Mouse (Mus musculus): Measurements from ENCODE around the gene Gm20696.

Gene Gm20696

DNA sequence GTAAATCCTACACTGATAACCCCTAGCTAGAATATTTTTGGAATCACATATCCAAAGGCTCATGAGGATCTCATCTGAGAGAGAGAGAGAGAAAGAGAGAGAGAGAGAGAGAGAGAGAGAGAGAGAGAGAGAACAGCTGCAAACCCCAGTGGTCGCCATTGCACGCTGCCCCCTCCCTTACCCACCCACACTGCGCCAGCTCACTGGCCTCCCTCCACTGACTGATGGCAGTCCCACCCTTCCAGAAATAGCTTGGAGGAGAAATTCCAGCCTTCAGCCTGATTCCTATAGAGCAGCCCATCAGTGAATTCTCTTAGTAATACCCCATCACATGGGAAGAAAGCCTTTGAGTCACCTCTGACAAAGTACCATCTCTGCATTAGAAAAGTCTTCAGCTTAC is 415.4 kb downstream of the Gm20696 start:
- DNase-seq, result no peak

GRCm38 (mm10) chr6:99249496-99250030 is 417.0 kb downstream of the Gm20696 start:
- no peak for DNase-seq

- no peak for DNase-seq
Measured at GRCm38 (mm10) chr6:99248396-99248795, 418.2 kb downstream of the Gm20696 start.

DNA sequence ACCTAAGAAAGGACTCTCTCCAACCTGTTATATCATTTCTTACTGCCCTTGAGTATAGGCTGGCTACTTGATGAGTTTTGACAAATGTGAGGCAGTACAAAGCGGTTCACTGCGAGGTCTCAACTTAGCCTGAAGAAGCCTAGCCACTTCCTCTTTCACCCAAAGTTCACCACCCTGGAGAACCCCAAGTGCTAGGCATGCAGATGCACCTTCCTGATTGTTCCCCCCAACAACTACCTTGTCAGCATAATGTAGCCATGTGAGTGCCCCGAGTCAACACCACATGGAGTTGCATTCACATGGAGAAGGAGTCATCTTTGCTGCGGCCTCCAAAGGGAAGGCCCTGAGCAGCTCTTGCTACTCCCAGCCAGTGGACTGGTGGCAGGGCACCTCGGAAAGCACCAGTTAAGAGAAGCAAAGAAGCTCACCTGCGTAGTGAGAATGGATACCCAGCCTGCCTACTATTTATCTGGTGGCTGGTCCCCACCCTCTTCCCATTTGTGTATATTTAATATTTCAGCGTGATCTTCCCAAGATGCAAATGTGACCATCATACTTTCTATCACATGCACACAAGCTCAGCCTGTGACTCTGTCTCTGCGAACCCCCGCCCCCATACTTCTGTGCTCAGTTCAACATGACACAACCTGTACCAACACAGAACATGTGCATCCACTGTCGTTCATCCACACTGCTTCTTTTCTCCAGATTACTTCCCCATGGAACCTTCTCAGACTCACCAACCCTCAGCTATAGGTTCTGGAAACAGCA is 424.8 kb downstream of the Gm20696 start:
- peak; percentile 32 for DNase-seq

DNA sequence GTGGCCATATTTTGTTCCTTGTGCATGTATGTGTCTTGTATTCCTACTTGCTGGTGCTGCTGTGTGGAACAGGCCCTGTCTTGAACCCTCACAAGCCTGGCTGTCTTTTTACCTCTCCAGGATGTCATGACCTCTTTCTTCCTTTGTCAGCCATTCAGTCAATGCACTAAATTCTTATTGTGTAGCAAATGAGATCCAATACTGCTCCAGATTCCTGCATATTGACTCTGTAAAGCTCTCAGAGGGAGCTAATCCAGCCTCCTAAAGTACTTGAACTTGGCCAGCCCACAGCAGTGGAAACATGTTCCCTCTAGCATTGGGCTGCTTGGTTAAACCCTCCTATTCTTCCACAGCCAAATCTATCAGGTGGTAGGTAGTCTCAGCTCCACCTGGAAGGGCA is 425.8 kb downstream of the Gm20696 start:
- DNase-seq, result no peak

DNA sequence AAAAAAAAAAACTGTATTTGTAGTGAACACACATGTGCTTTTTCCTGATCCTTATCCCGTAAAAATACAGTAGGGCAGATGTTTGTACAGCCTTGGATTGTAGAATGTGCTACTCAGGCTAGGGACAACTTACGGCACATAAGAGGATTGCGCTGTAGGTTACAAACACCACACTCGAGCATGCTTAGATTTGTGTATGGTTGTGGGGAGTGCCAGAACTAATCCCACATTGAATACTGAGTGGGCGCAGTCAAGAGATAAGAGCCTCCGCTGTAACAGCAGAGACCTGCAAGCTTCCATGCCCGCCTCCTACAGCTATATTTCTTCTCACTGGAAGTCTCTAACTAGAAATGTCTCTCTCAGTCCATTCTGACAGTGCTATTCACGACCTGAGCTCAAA is 431.0 kb downstream of the Gm20696 start:
- no peak for DNase-seq

- DNase-seq, result no peak
Measured at GRCm38 (mm10) chr6:99233411-99233810, 433.2 kb downstream of the Gm20696 start.

DNA sequence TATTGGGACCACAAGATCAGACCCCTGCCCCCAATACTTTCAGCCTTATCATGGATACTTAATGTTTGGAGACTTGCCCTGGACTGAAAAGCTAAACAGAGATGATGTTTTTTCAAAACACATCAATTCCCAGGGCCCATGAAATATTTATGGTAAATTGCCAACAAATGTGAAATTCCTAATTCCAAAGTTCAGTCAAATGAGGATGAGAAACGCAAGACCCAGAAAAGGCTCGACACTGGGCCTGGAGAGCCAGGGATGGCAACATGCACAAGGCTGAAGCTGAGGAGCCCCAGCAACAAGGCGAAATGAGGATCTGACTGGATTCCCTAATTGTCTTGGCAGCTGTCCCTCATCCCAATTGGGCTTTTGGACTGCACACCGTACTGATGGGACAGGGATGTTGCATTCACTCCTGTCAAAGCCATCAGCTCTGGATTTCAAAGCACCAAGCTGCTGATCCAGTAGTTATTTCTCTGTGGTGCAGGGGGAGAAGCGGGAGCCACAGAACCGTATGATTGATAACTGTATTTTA is 438.2 kb downstream of the Gm20696 start:
- DNase-seq, result no peak

GRCm38 (mm10) chr6:99221147-99221546 is 445.4 kb downstream of the Gm20696 start:
- DNase-seq, result no peak

DNA sequence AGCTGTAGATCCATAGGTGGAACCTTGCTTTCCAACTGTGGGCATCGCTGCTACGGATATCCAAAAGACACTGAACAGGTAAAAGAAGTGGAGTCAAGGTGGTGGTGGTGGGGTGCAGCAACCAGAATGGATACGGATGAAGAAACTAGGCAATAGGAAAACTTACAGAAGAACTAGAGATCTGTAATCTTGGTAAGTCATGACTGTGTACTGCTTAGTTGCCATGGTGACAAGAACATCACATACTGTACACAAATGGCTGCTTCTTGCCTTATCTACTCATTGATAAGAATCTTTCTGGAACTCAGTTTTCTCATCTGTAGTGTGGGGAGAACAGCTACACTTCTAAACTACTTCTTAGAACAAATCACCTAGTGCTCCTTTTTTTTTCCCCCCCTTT is 446.1 kb downstream of the Gm20696 start:
- no peak for DNase-seq

DNA sequence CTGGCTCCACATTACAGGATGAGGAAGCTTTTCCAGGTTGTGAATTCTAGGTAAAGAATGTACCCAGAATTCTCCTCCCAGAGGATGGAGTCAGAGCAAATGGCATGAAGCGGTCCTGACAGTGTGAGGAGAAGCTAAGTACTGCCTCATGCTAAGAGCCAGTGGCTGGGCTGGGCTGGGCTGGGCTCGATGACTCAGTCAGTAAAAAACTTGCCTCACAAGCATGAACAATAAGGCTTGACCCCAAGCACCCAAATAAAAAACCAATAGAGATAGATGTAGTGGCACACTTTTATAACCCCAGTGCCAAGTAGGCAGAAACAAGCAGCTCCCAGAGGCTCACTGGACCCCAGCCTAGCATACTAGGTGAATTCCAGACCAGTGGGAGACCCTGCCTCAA is 448.8 kb downstream of the Gm20696 start:
- no peak for DNase-seq

- DNase-seq, result no peak
Measured at GRCm38 (mm10) chr6:99217155-99217554, 449.4 kb downstream of the Gm20696 start.

DNA sequence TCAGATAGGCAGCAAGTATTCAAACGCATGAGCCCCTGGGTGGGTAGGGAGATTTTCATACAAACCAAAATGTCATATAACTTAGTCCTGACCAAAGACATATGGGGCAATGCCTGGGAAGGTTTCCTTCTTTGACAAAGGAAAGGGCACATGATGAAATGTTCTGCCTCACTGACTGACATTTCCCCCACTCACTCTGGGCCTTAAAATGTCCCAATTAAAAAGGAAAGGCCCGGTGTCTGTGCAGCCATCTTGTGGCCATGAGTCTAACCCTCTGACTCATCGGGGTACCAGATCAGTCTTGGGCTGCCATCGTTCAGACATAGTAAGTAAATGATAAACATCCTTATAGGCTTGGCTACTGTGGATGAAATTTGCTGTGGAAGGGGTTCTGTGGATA is 454.1 kb downstream of the Gm20696 start:
- DNase-seq, result no peak

DNA sequence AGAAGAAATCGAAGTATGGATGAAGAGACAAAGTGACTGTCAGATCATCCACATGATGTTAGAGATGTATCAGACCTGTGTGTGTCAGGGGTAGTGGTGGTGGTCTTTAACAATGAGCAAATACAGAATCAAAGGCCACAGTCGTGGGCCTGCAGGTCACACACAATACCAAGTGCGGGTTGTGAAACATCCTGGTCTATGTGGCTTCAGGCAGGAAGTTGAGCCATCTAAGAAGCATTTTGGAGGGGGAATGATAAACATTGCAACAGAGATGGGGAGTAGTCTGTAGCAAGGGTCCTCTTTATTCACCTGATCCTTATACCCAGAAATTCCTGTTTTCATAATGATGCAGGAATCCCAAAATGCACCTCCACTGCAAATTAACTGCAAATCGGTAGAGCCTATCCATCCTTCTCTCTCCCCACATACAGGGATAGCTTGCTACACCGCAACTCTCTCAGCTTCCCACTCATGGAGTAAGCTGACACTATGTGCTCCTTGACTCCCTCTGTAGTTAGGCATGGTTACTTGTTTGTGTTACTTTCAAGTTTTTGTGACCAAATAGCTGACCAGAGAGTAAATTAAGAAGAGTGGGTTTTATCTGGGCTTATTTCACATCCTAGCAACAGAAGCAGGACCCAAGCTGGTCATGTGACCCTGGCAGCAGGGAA is 454.8 kb downstream of the Gm20696 start:
- DNase-seq, result no peak

DNA sequence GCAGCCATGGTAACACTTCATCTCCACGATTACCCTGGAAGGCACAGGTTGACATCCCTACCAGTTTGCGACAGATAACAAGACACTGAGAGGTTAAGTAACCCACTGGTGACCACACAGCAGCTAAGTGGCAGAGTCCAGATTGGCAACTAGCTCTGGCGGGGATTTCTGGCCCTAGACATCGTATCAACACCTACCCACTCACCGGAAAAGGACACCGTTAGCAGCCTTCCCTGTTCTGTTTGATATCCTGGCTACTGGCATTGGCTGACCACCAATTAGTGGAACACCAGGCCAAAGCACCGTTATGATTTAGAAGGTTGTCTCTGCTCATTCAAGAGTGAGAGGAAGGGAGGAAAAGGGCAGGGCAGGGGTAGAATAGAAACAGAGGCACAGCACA is 456.4 kb downstream of the Gm20696 start:
- no peak for DNase-seq
